Mouse (Mus musculus) intestine, embryonic 14.5 days (tissue): Measurements from ENCODE around the gene Galnt15. TPM values are rescaled to one million over a fixed set of nuclear protein-coding genes. Genes with fewer than 3 reads are reported as not detected.

ENCODE experiments used
- ATAC-seq: fragments of 200-750 bp; cut with Nextera tagmentation; replicated peaks from 2 replicates; pipeline ENCODE4 v1.8.0; 2017; ENCODE audit warnings: low read depth, moderate number of reproducible peaks, moderate TSS enrichment, moderate library complexity; ENCODE audit not compliant: low FRiP score, low TSS enrichment
- DNase-seq: peaks from one replicate; pipeline ENCODE4 v3.0.0-alpha.2; 2018; ENCODE audit warnings: low spot score
- H3K27ac ChIP-seq: fragments of 300-500 bp; sonication (generic); 2 replicates; pipeline ENCODE4 v1.5.1; 2014; ENCODE audit warnings: low read depth, mild to moderate bottlenecking, control low read depth
- H3K27me3 ChIP-seq: fragments of 300-500 bp; sonication (generic); replicated peaks from 2 replicates; pipeline ENCODE4 v1.6.1; 2014; ENCODE audit warnings: low read length, control low read depth; ENCODE audit not compliant: control insufficient read depth, insufficient read depth
- H3K36me3 ChIP-seq: fragments of 300-500 bp; sonication (generic); 2 replicates; pipeline ENCODE4 v1.6.1; 2014; ENCODE audit warnings: low read length, control low read depth; ENCODE audit not compliant: control insufficient read depth, insufficient read depth
- H3K4me1 ChIP-seq: fragments of 300-500 bp; sonication (generic); replicated peaks from 2 replicates; pipeline ENCODE4 v1.6.1; 2014; ENCODE audit warnings: low read length, control low read depth, mixed read lengths; ENCODE audit not compliant: control insufficient read depth, insufficient read depth
- H3K4me2 ChIP-seq: fragments of 300-500 bp; sonication (generic); 2 replicates; pipeline ENCODE4 v1.6.1; 2014; ENCODE audit warnings: low read length
- H3K4me3 ChIP-seq: fragments of 300-500 bp; sonication (generic); 2 replicates; pipeline ENCODE4 v1.5.1; 2014; ENCODE audit warnings: low read depth, low read length, control low read depth, mixed read lengths
- H3K9ac ChIP-seq: fragments of 300-500 bp; sonication (generic); 2 replicates; pipeline ENCODE4 v1.6.1; 2014; ENCODE audit warnings: mild to moderate bottlenecking, low read length
- H3K9me3 ChIP-seq: fragments of 300-500 bp; sonication (generic); 2 replicates; pipeline ENCODE4 v1.6.1; 2016; ENCODE audit warnings: low read length, control low read depth; ENCODE audit not compliant: control insufficient read depth
- WGBS: fragments of 180-500 bp; shearing (Covaris S2); extraction: QIAGEN DNeasy Blood & Tissue Kit; methylation state at CpG from one replicate; pipeline ENCODE4 v1.1.7; 2014; 5-methylcytosine and 5-hydroxymethylcytosine counted together
- polyA plus RNA-seq: library from polyadenylated mRNA; unstranded; fragments of >200 nt; fragmentation: Nextera tagmentation; extraction: Ambion mirVana; gene quantifications from 2 replicates; pipeline ENCODE4 v1.2.1, GENCODE M21; 2014

Gene Galnt15
- polyA plus RNA-seq, 1 experiment from 2014 or later = 0.04 TPM

GRCm38 (mm10) chr14:32053895-32054294 is 25.1 kb downstream of the Galnt15 start:
- Histone ChIP-seq H3K4me2 (no peak overlapping the region), H3K9me3 (no peaks in the 10 kb centered on the region), H3K4me3 (no peak overlapping the region), H3K9ac (no peak overlapping the region), H3K36me3 (no peaks in the 10 kb centered on the region), H3K27ac (no peak overlapping the region), H3K4me1 (no peaks in the 10 kb centered on the region), H3K27me3 (no peaks in the 10 kb centered on the region)
- WGBS = 76% methylated on average over 5 of the region's 5 CpGs
- no peak for ATAC-seq
- DNase-seq = no peak

- Histone ChIP-seq H3K36me3 (no peaks in the 10 kb centered on the region), H3K27ac (no peak overlapping the region)
- WGBS = 54% methylated on average over 10 of the region's 10 CpGs
These were observed 26.0 kb downstream of the Galnt15 start for GRCm38 (mm10) chr14:32054788-32055187.

GRCm38 (mm10) chr14:32055781-32056180 is 27.0 kb downstream of the Galnt15 start:
- Histone ChIP-seq H3K27me3 (no peaks in the 10 kb centered on the region), H3K9me3 (no peaks in the 10 kb centered on the region), H3K4me3 (no peak overlapping the region), H3K27ac (no peak overlapping the region), H3K4me2 (no peak overlapping the region), H3K4me1 (no peaks in the 10 kb centered on the region), H3K9ac (no peak overlapping the region), H3K36me3 (no peaks in the 10 kb centered on the region)
- no peak for ATAC-seq
- no peak for DNase-seq
- WGBS = 55% methylated on average over 8 of the region's 8 CpGs

More at GRCm38 (mm10) chr14:32054788-32055187, 26.0 kb downstream of the Galnt15 start:
- H3K4me1 ChIP-seq = no peaks in the 10 kb centered on the region
- no peak overlapping the region for H3K4me2 ChIP-seq
- H3K9ac ChIP-seq = no peak overlapping the region
- no peaks in the 10 kb centered on the region for H3K9me3 ChIP-seq
- ATAC-seq = no peak
- no peak for DNase-seq
- H3K4me3 ChIP-seq = no peak overlapping the region
- H3K27me3 ChIP-seq = no peaks in the 10 kb centered on the region

GRCm38 (mm10) chr14:32056675-32057074 is 27.9 kb downstream of the Galnt15 start:
- H3K9me3 ChIP-seq = no peaks in the 10 kb centered on the region
- H3K4me3 ChIP-seq = no peak overlapping the region
- H3K27me3 ChIP-seq = no peaks in the 10 kb centered on the region
- DNase-seq (no peak), ATAC-seq (no peak)
- WGBS = 92% methylated on average over 2 of the region's 2 CpGs
- no peak overlapping the region for H3K9ac ChIP-seq
- no peak overlapping the region for H3K27ac ChIP-seq
- H3K36me3 ChIP-seq = no peaks in the 10 kb centered on the region
- no peak overlapping the region for H3K4me2 ChIP-seq
- H3K4me1 ChIP-seq = no peaks in the 10 kb centered on the region

GRCm38 (mm10) chr14:32057664-32058063 is 28.9 kb downstream of the Galnt15 start:
- DNase-seq (no peak), ATAC-seq (no peak)
- no peaks in the 10 kb centered on the region for H3K27me3 ChIP-seq
- no peak overlapping the region for H3K9ac ChIP-seq
- H3K36me3 ChIP-seq = no peaks in the 10 kb centered on the region
- WGBS = 73% methylated on average over 4 of the region's 4 CpGs
- H3K4me2 ChIP-seq = no peak overlapping the region
- H3K9me3 ChIP-seq = no peaks in the 10 kb centered on the region
- no peak overlapping the region for H3K4me3 ChIP-seq
- no peaks in the 10 kb centered on the region for H3K4me1 ChIP-seq
- H3K27ac ChIP-seq = no peak overlapping the region

GRCm38 (mm10) chr14:32061398-32061797 is 32.6 kb downstream of the Galnt15 start:
- Histone ChIP-seq H3K27me3 (no peaks in the 10 kb centered on the region), H3K4me2 (no peak overlapping the region), H3K9ac (no peak overlapping the region), H3K4me1 (no peaks in the 10 kb centered on the region), H3K4me3 (no peak overlapping the region), H3K9me3 (no peaks in the 10 kb centered on the region), H3K27ac (no peak overlapping the region), H3K36me3 (no peaks in the 10 kb centered on the region)
- 88% methylated on average over 4 of the region's 4 CpGs for WGBS
- no peak for DNase-seq
- no peak for ATAC-seq

- Histone ChIP-seq H3K9ac (no peak overlapping the region), H3K9me3 (no peaks in the 10 kb centered on the region), H3K4me3 (no peak overlapping the region), H3K36me3 (no peaks in the 10 kb centered on the region), H3K27ac (no peak overlapping the region), H3K4me1 (no peaks in the 10 kb centered on the region), H3K27me3 (no peaks in the 10 kb centered on the region), H3K4me2 (no peak overlapping the region)
- ATAC-seq = no peak
- no peak for DNase-seq
These were observed 44.0 kb downstream of the Galnt15 start for GRCm38 (mm10) chr14:32072807-32073206.

GRCm38 (mm10) chr14:32073211-32073685 is 44.5 kb downstream of the Galnt15 start:
- no peaks in the 10 kb centered on the region for H3K9me3 ChIP-seq
- no peak overlapping the region for H3K4me2 ChIP-seq
- no peaks in the 10 kb centered on the region for H3K36me3 ChIP-seq
- no peak overlapping the region for H3K27ac ChIP-seq
- DNase-seq = no peak
- no peak overlapping the region for H3K4me3 ChIP-seq
- 76% methylated on average over 8 of the region's 8 CpGs for WGBS
- no peaks in the 10 kb centered on the region for H3K4me1 ChIP-seq
- H3K9ac ChIP-seq = no peak overlapping the region
- no peak for ATAC-seq
- no peaks in the 10 kb centered on the region for H3K27me3 ChIP-seq

GRCm38 (mm10) chr14:32073901-32074300 is 45.1 kb downstream of the Galnt15 start:
- 54% methylated on average over 7 of the region's 7 CpGs for WGBS
- Histone ChIP-seq H3K9ac (no peak overlapping the region), H3K36me3 (no peaks in the 10 kb centered on the region), H3K27me3 (no peaks in the 10 kb centered on the region), H3K4me3 (no peak overlapping the region), H3K4me2 (no peak overlapping the region), H3K9me3 (no peaks in the 10 kb centered on the region), H3K4me1 (no peaks in the 10 kb centered on the region), H3K27ac (no peak overlapping the region)
- no peak for ATAC-seq
- no peak for DNase-seq
